Mouse (Mus musculus): ENCODE results near the gene Aqr.
A peak's percentile ranks its signal among the peaks of the same experiment; 100 is the strongest.

The Aqr gene

GRCm38 (mm10) chr2:114135777-114136176 lies 51.0 kb downstream of the Aqr start:
- no peak for DNase-seq (ENCODE audit: low read depth, low spot score)

- DNase-seq (ENCODE audit: low read depth, low spot score), result no peak
Measured at GRCm38 (mm10) chr2:114133355-114133754, 53.5 kb downstream of the Aqr start.

- DNase-seq (ENCODE audit: low read depth, low spot score), result no peak
Measured at GRCm38 (mm10) chr2:114130657-114131056, 56.2 kb downstream of the Aqr start.

GRCm38 (mm10) chr2:114123304-114123703 lies 63.5 kb downstream of the Aqr start:
- no peak for DNase-seq (ENCODE audit: low read depth, low spot score)

- DNase-seq (ENCODE audit: low read depth, low spot score), result no peak
Measured at GRCm38 (mm10) chr2:114119451-114119850, 67.4 kb downstream of the Aqr start.

- no peak for DNase-seq (ENCODE audit: low read depth, low spot score)
Measured at GRCm38 (mm10) chr2:114117665-114118064, 69.2 kb downstream of the Aqr start.

- no peak for DNase-seq (ENCODE audit: low read depth, low spot score)
Measured at GRCm38 (mm10) chr2:114117235-114117634, 69.6 kb downstream of the Aqr start.

GRCm38 (mm10) chr2:114115563-114115962 lies 71.3 kb downstream of the Aqr start:
- DNase-seq (ENCODE audit: low read depth, low spot score), result no peak

GRCm38 (mm10) chr2:114107288-114108278 lies 79.2 kb downstream of the Aqr start:
- DNase-seq (ENCODE audit: low read depth, low spot score), result no peak

GRCm38 (mm10) chr2:114106383-114106782 lies 80.4 kb downstream of the Aqr start:
- DNase-seq (ENCODE audit: low read depth, low spot score), result no peak

- no peak for DNase-seq (ENCODE audit: low read depth, low spot score)
Measured at GRCm38 (mm10) chr2:114102471-114102870, 84.4 kb downstream of the Aqr start.

GRCm38 (mm10) chr2:114100834-114101233 lies 86.0 kb downstream of the Aqr start:
- no peak for DNase-seq (ENCODE audit: low read depth, low spot score)

- DNase-seq (ENCODE audit: low read depth, low spot score), result no peak
Measured at GRCm38 (mm10) chr2:114099816-114100215, 87.0 kb downstream of the Aqr start.

- peak; percentile 3 for DNase-seq (ENCODE audit: low read depth, low spot score)
Measured at GRCm38 (mm10) chr2:114099109-114099508, 87.7 kb downstream of the Aqr start.

- no peak for DNase-seq (ENCODE audit: low read depth, low spot score)
Measured at GRCm38 (mm10) chr2:114097627-114098026, 89.2 kb downstream of the Aqr start.

GRCm38 (mm10) chr2:114096570-114096969 lies 90.3 kb downstream of the Aqr start:
- no peak for DNase-seq (ENCODE audit: low read depth, low spot score)

GRCm38 (mm10) chr2:114095348-114095747 lies 91.5 kb downstream of the Aqr start:
- DNase-seq (ENCODE audit: low read depth, low spot score), result no peak

GRCm38 (mm10) chr2:114094696-114095095 lies 92.1 kb downstream of the Aqr start:
- DNase-seq (ENCODE audit: low read depth, low spot score), result no peak

GRCm38 (mm10) chr2:114093577-114093976 lies 93.2 kb downstream of the Aqr start:
- DNase-seq (ENCODE audit: low read depth, low spot score), result no peak

- DNase-seq (ENCODE audit: low read depth, low spot score), result no peak
Measured at GRCm38 (mm10) chr2:114089862-114090261, 97.0 kb downstream of the Aqr start.

GRCm38 (mm10) chr2:114087271-114087670 lies 99.6 kb downstream of the Aqr start:
- no peak for DNase-seq (ENCODE audit: low read depth, low spot score)

- no peak for DNase-seq (ENCODE audit: low read depth, low spot score)
Measured at GRCm38 (mm10) chr2:114071876-114072275, 114.9 kb downstream of the Aqr start.

GRCm38 (mm10) chr2:114066226-114066625 lies 120.6 kb downstream of the Aqr start:
- no peak for DNase-seq (ENCODE audit: low read depth, low spot score)

All from CD4-positive, CD25-positive, alpha-beta regulatory T cell, adult 2 months (primary cell).